Mouse (Mus musculus): ENCODE data around the gene 1700023F06Rik.

- TF ChIP-seq CTCF (IDR thresholded peaks at IDR 0.05; ENCODE audit: borderline replicate concordance, insufficient read depth, low read depth, low read length) (no peak), POLR2A (IDR thresholded peaks at IDR 0.05; ENCODE audit: borderline replicate concordance, insufficient read depth, low read length) (peak; percentile 69)
These were observed 9.6 kb upstream of the 1700023F06Rik start, which contains the start of gene Spata32 for GRCm38 (mm10) chr11:103217790-103218516.
